Mouse (Mus musculus) liver, embryonic 12.5 days (tissue): ENCODE measurements around the gene Pcyt1a. TPM values are rescaled to one million over a fixed set of nuclear protein-coding genes. Genes with fewer than 3 reads are reported as not detected.

ENCODE experiments used
- ATAC-seq: fragments of 200-750 bp; cut with Nextera tagmentation; 2 replicates; pipeline ENCODE4 v1.8.0; 2017; ENCODE audit warnings: moderate number of reproducible peaks, mild to moderate bottlenecking, moderate library complexity
- H3K27ac ChIP-seq: fragments of 300-500 bp; sonication (generic); 2 replicates; pipeline ENCODE4 v1.5.1; 2016; ENCODE audit warnings: mild to moderate bottlenecking
- H3K27me3 ChIP-seq: fragments of 300-500 bp; sonication (generic); replicated peaks from 2 replicates; pipeline ENCODE4 v1.6.1; 2016; ENCODE audit warnings: mild to moderate bottlenecking, moderate library complexity
- H3K36me3 ChIP-seq: fragments of 300-500 bp; sonication (generic); 2 replicates; pipeline ENCODE4 v1.6.1; 2016; ENCODE audit warnings: mild to moderate bottlenecking, moderate library complexity
- H3K4me1 ChIP-seq: fragments of 300-500 bp; sonication (generic); 2 replicates; pipeline ENCODE4 v1.6.1; 2016
- H3K4me2 ChIP-seq: fragments of 300-500 bp; sonication (generic); 2 replicates; pipeline ENCODE4 v1.6.1; 2016; ENCODE audit warnings: mild to moderate bottlenecking, moderate library complexity
- H3K4me3 ChIP-seq: fragments of 300-500 bp; sonication (generic); 2 replicates; pipeline ENCODE4 v1.5.1; 2016; ENCODE audit warnings: mild to moderate bottlenecking, moderate library complexity
- H3K9ac ChIP-seq: fragments of 300-500 bp; sonication (generic); 2 replicates; pipeline ENCODE4 v1.6.1; 2016; ENCODE audit warnings: mild to moderate bottlenecking, moderate library complexity
- H3K9me3 ChIP-seq: fragments of 300-500 bp; sonication (generic); replicated peaks from 2 replicates; pipeline ENCODE4 v1.6.1; 2016; ENCODE audit warnings: mild to moderate bottlenecking, moderate library complexity
- WGBS: fragments of 180-500 bp; shearing (Covaris S2); methylation state at CpG from one replicate; pipeline ENCODE4 v1.1.7; 2016; ENCODE audit not compliant: insufficient replicate concordance; 5-methylcytosine and 5-hydroxymethylcytosine counted together
- polyA plus RNA-seq: library from polyadenylated mRNA; unstranded; fragments of >200 nt; fragmentation: Nextera tagmentation; extraction: Ambion mirVana; gene quantifications from 2 replicates; pipeline ENCODE4 v1.2.1, GENCODE M21; 2016

The Pcyt1a gene
- polyA plus RNA-seq, 1 experiment from 2014 or later: 37.6 TPM

DNA sequence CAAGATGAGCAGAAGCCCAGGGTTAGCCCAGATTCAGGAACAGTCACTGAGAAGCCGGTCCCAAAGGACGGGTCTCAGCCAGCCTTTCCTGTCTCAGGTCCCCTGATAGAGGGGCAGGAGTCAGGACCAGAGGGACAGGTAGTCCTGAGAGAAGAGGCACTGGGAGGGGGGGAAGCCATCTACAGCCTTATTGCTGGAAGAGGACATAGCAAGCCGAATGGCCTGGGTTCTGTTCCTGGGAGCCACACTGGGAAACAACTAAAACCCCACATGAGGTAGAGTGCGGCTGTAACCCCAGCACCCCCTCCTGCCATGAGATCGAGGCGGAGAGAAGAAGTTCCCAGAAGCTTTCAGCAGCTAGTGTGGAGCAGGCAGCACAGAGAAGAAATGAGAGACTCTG, 83.2 kb downstream of the Pcyt1a start:
- no peak for ATAC-seq
- no peak overlapping the region for H3K4me2 ChIP-seq

DNA sequence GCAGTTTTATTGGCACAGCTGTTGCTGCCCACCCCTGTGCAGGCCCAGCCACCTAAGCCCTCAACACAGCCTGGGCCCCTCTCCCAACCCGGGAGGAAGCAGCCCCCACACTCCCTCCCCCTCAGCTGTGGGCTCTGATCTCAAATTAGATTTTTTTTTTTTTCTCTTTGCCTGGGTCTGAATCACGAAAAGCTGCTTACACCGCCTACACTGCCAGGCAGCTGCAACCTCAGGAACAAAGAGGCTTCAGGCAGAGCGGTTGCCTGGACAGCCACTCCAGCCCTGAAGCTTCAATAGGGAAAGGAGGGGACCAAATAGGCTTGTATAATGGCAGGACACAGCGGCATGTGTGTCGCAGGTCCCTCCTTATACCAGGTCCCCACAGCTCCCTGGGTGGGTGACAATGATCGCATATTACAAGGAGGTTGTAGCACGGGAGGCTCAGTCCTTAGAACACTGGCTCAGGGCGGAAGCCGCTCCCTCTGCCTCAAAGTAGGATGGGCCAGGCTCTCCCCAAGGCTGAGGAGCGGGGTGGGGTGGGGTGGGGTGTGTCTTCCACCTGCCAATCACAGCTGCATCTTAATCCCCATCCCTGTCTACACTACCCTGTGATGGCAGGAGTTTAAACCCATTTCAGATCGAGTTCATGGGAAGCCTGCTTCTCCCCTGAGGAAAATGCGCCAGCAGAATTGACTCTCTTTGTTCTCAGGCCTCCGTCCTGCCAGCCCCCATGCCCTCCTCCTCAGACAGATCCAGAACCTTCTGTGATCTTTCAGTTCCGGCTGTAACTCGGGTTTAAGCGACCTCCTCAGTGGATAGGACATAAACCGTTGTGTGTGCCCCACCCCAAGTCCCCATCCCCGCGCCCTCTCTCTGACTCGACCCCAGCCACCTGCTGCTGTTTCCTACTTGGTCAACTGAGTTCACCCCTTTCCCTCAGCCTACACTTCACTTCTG, 85.6 kb downstream of the Pcyt1a start:
- 0 out of 2 replicates have a peak overlapping the region, but pooled peaks have one; percentile 14 for H3K4me3 ChIP-seq
- no peaks in the 10 kb centered on the region for H3K36me3 ChIP-seq
- H3K27ac ChIP-seq: peak overlapping the region; percentile 100
- peaks cover 100% of the 10 kb centered on the region for H3K4me1 ChIP-seq
- no peaks in the 10 kb centered on the region for H3K27me3 ChIP-seq
- peak; percentile 88 for ATAC-seq
- WGBS: 30% methylated on average over 21 of the region's 21 CpGs
- H3K9ac ChIP-seq: peak overlapping the region; percentile 66
- H3K4me2 ChIP-seq: peak overlapping the region; percentile 64
- H3K9me3 ChIP-seq: no peaks in the 10 kb centered on the region

More for the DNA sequence above, 83.2 kb downstream of the Pcyt1a start:
- H3K9me3 ChIP-seq: no peaks in the 10 kb centered on the region
- no peak overlapping the region for H3K9ac ChIP-seq
- no peaks in the 10 kb centered on the region for H3K36me3 ChIP-seq
- peaks cover 98% of the 10 kb centered on the region for H3K4me1 ChIP-seq
- peak overlapping the region; percentile 100 for H3K27ac ChIP-seq
- 91% methylated on average over 6 of the region's 6 CpGs for WGBS
- H3K4me3 ChIP-seq: no peak overlapping the region
- H3K27me3 ChIP-seq: no peaks in the 10 kb centered on the region

DNA sequence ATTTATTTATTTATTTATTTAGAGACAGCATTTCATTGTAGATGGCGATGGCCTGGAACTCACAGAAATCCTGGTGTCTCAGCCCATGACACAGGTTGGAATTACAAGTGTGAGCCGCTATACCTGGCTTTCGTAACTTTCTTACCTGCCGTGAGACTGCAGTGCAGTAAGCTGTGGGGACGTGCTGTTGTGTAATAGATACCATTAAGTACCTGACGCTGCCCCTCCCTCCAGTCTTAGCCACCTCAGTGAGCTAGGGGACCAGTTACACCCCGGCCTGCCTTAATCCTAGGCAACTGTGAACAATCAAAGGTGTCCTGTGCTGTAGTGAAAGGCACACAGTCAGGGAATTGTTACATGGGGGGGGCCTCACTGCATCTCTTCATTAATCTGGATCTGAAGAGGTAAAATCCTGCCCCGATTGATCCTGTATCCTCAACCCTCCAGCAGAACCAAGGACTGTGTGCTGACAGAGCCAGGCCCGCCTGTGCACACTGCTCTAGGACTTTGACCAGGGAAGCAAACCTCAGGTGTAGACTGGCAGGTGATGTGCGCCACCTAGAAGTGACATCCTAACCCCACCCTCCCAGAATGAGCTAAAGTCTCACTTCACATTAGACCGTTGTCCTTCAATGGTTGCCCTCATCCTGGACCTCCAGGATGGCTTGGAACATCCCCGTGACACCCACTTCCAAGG, 87.2 kb downstream of the Pcyt1a start:
- no peaks in the 10 kb centered on the region for H3K27me3 ChIP-seq
- H3K9ac ChIP-seq: no peak overlapping the region
- no peak overlapping the region for H3K4me3 ChIP-seq
- H3K27ac ChIP-seq: 0 out of 2 replicates have a peak overlapping the region, but pooled peaks have one; percentile 100
- ATAC-seq: no peak
- WGBS: 78% methylated on average over 12 of the region's 12 CpGs
- no peaks in the 10 kb centered on the region for H3K9me3 ChIP-seq
- H3K36me3 ChIP-seq: no peaks in the 10 kb centered on the region
- H3K4me2 ChIP-seq: no peak overlapping the region
- H3K4me1 ChIP-seq: peaks cover 98% of the 10 kb centered on the region

- Histone ChIP-seq H3K36me3 (no peaks in the 10 kb centered on the region), H3K9ac (peak overlapping the region; percentile 52), H3K27me3 (no peaks in the 10 kb centered on the region), H3K4me2 (peak overlapping the region; percentile 37), H3K27ac (peak overlapping the region; percentile 64), H3K9me3 (no peaks in the 10 kb centered on the region), H3K4me1 (peaks cover 90% of the 10 kb centered on the region), H3K4me3 (no peak overlapping the region)
- peak; percentile 56 for ATAC-seq
- 55% methylated on average over 15 of the region's 15 CpGs for WGBS
Observed at GRCm38 (mm10) chr16:32519656-32520371, 89.1 kb downstream of the Pcyt1a start.

DNA sequence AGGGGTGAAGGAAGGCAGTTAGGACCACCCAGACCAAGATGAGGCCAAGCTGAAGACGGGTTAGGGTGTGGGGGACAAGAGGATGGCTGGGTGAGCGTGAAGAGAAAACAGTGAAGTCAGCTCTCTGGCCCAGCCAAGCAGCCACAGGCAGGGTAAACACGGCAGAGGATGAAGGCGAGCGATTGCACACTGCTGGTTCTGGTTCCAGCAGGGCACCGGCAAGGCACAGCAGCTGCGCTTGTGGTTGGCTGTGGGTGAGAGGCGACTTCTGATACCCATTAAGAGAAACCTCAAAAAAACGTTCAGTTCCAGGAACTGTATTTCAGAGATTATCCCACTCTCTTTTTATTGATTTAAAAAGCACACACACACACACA, 89.6 kb downstream of the Pcyt1a start:
- H3K27me3 ChIP-seq: no peaks in the 10 kb centered on the region
- H3K9ac ChIP-seq: peak overlapping the region; percentile 52
- peak overlapping the region; percentile 37 for H3K4me2 ChIP-seq
- 16% methylated on average over 9 of the region's 9 CpGs for WGBS
- no peak overlapping the region for H3K4me3 ChIP-seq
- peak; percentile 59 for ATAC-seq
- H3K4me1 ChIP-seq: peaks cover 87% of the 10 kb centered on the region
- H3K27ac ChIP-seq: peak overlapping the region; percentile 64
- no peaks in the 10 kb centered on the region for H3K36me3 ChIP-seq
- no peaks in the 10 kb centered on the region for H3K9me3 ChIP-seq

- WGBS: 66% methylated on average over 6 of the region's 6 CpGs
- H3K27ac ChIP-seq: peak overlapping the region; percentile 20; the same call in 1 of the 2 replicates
- no peaks in the 10 kb centered on the region for H3K36me3 ChIP-seq
- no peak overlapping the region for H3K4me3 ChIP-seq
- peak overlapping the region; percentile 32; the same call in 1 of the 2 replicates for H3K9ac ChIP-seq
- peaks cover 68% of the 10 kb centered on the region for H3K4me1 ChIP-seq
- no peak for ATAC-seq
- no peak overlapping the region for H3K4me2 ChIP-seq
- H3K9me3 ChIP-seq: no peaks in the 10 kb centered on the region
- no peaks in the 10 kb centered on the region for H3K27me3 ChIP-seq
Observed at GRCm38 (mm10) chr16:32522578-32523194, 92.0 kb downstream of the Pcyt1a start.

GRCm38 (mm10) chr16:32523462-32524243, 92.9 kb downstream of the Pcyt1a start:
- Histone ChIP-seq H3K4me2 (no peak overlapping the region), H3K27me3 (no peaks in the 10 kb centered on the region), H3K9ac (no peak overlapping the region), H3K9me3 (no peaks in the 10 kb centered on the region), H3K4me1 (peaks cover 59% of the 10 kb centered on the region), H3K4me3 (no peak overlapping the region), H3K36me3 (no peaks in the 10 kb centered on the region), H3K27ac (peak overlapping the region; percentile 31)
- ATAC-seq: no peak
- 79% methylated on average over 8 of the region's 8 CpGs for WGBS

- no peaks in the 10 kb centered on the region for H3K9me3 ChIP-seq
- no peak overlapping the region for H3K4me3 ChIP-seq
- no peaks in the 10 kb centered on the region for H3K27me3 ChIP-seq
- ATAC-seq: no peak
- no peak overlapping the region for H3K9ac ChIP-seq
- no peaks in the 10 kb centered on the region for H3K36me3 ChIP-seq
- no peak overlapping the region for H3K4me2 ChIP-seq
- peak overlapping the region; percentile 31 for H3K27ac ChIP-seq
- WGBS: 83% methylated on average over 5 of the region's 5 CpGs
- H3K4me1 ChIP-seq: peaks cover 53% of the 10 kb centered on the region
Observed at GRCm38 (mm10) chr16:32524244-32524615, 93.5 kb downstream of the Pcyt1a start.

Other genes with a start within 250 kb of the Pcyt1a start
- 13.0 and 13.8 TPM in 2 replicates for gene Fbxo45, start 183.8 kb upstream of the Pcyt1a start, polyA plus RNA-seq
- gene Wdr53, start 183.7 kb upstream of the Pcyt1a start, polyA plus RNA-seq: 13.0 and 15.3 TPM in 2 replicates
- not detected in 2 replicates for gene Smco1, start 159.5 kb upstream of the Pcyt1a start, polyA plus RNA-seq
- gene Rnf168, start 153.5 kb upstream of the Pcyt1a start, polyA plus RNA-seq: 24.7 and 25.1 TPM in 2 replicates
- 10.9 and 11.0 TPM in 2 replicates for gene Ubxn7, start 98.7 kb upstream of the Pcyt1a start, polyA plus RNA-seq
- gene Tm4sf19, start 30.4 kb upstream of the Pcyt1a start, polyA plus RNA-seq: not detected in 2 replicates
- 8.1 and 8.6 TPM in 2 replicates for gene Tctex1d2, start 11.2 kb upstream of the Pcyt1a start, polyA plus RNA-seq
- 0.57 and 0.66 TPM in 2 replicates for gene Slc51a, start 57.0 kb downstream of the Pcyt1a start, polyA plus RNA-seq
- gene Zdhhc19, start 65.3 kb downstream of the Pcyt1a start, polyA plus RNA-seq: not detected in 2 replicates
- 327 and 339 TPM in 2 replicates for gene Tfrc, start 178.0 kb downstream of the Pcyt1a start, polyA plus RNA-seq
- 6.3 and 6.6 TPM in 2 replicates for gene Tnk2, start 213.0 kb downstream of the Pcyt1a start, polyA plus RNA-seq